Mouse (Mus musculus): ENCODE data around the gene Zfp385b. TPM values are rescaled to one million over a fixed set of nuclear protein-coding genes. Genes with fewer than 3 reads are reported as not detected.

The Zfp385b gene
- polyA plus RNA-seq, 1 experiment from 2014 or later: 6.8 TPM

DNA sequence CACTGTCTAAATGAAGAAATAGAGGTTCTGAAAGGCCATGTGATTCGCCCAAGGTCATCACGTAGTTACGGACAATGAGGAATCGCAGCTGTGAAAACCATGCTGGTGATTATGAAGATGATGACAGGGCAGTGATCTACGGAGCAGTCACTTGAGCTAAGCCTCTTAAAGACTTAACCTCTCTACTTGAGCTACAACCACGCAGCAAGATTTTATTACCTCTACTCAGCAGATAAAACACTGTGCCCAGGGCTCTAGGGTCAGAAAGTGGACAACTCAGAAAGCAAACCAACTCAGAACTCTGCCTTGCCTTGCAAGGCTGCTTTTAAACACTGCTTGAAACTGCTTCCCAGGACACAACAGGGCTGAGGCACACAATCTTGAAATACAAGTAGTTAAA lies 291.8 kb downstream of the Zfp385b start:
- H3K4me1 ChIP-seq (ENCODE audit: insufficient read depth): no peaks in the 10 kb centered on the region
- H3K9me3 ChIP-seq (ENCODE audit: low read length): no peaks in the 10 kb centered on the region
- WGBS (ENCODE audit: insufficient replicate concordance): 77% methylated on average over 6 of the region's 6 CpGs
- no peaks in the 10 kb centered on the region for H3K27me3 ChIP-seq (ENCODE audit: insufficient read depth, low read length)
- no peak overlapping the region for H3K27ac ChIP-seq (ENCODE audit: low read depth)
- TF ChIP-seq CTCF (IDR thresholded peaks at IDR 0.05; ENCODE audit: low read depth) (no peak), EP300 (IDR thresholded peaks at IDR 0.05; ENCODE audit: low read depth) (no peak)
- no peak overlapping the region for H3K4me2 ChIP-seq (ENCODE audit: low read depth, low read length)
- no peak for DNase-seq
- H3K36me3 ChIP-seq (replicated peaks; ENCODE audit: insufficient read depth, low read length): no peaks in the 10 kb centered on the region
- H3K9ac ChIP-seq (replicated peaks): no peak overlapping the region
- no peak for ATAC-seq
- H3K4me3 ChIP-seq (ENCODE audit: low read depth, low read length): no peak overlapping the region

DNA sequence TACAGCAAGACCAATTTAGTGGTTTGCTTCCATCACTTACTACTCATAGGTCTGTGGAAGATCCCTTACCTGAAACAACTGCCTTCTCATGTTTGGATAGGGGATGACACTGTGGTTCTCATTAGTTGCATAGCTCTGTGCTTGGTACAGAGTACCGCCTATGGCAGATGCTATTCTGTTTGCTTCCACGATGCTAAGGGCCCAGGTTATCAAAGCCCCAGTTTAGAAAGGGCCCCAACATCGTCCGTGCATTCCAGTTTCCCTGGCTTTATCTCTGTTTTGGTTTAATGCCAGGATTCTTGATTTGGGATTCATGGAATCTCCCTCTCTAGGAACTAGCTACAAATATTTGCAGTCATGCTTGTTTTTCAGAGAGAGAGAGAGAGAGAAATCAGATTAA lies 292.6 kb downstream of the Zfp385b start:
- Histone ChIP-seq H3K27me3 (ENCODE audit: insufficient read depth, low read length) (no peaks in the 10 kb centered on the region), H3K4me1 (ENCODE audit: insufficient read depth) (no peaks in the 10 kb centered on the region), H3K27ac (ENCODE audit: low read depth) (no peak overlapping the region), H3K36me3 (replicated peaks; ENCODE audit: insufficient read depth, low read length) (no peaks in the 10 kb centered on the region), H3K9ac (replicated peaks) (no peak overlapping the region), H3K4me2 (ENCODE audit: low read depth, low read length) (no peak overlapping the region), H3K9me3 (ENCODE audit: low read length) (no peaks in the 10 kb centered on the region), H3K4me3 (ENCODE audit: low read depth, low read length) (no peak overlapping the region)
- TF ChIP-seq EP300 (IDR thresholded peaks at IDR 0.05; ENCODE audit: low read depth) (no peak), CTCF (IDR thresholded peaks at IDR 0.05; ENCODE audit: low read depth) (no peak)
- ATAC-seq (no peak), DNase-seq (no peak)
- 59% methylated on average over 4 of the region's 4 CpGs for WGBS (ENCODE audit: insufficient replicate concordance)

DNA sequence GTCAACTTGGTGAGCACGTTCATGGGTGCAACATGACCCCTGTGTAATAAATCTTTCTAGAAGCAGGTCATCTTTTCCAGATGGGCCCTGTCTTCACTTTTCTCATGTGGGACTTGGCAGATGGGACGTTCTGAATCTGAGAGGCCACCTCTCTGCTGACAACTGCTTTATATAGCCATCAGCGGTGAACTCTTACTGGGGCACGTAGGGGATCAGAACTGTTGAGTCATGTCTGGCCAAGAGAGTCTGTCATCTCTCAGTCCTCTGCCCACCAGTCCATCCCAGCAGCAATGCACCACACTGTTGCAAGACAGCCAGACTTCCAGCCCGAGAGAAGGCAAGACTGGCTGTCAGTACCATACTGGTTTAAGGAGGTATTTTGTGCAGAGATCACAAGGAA lies 293.1 kb downstream of the Zfp385b start:
- H3K4me1 ChIP-seq (ENCODE audit: insufficient read depth): no peaks in the 10 kb centered on the region
- no peak overlapping the region for H3K4me2 ChIP-seq (ENCODE audit: low read depth, low read length)
- no peaks in the 10 kb centered on the region for H3K27me3 ChIP-seq (ENCODE audit: insufficient read depth, low read length)
- no peak overlapping the region for H3K4me3 ChIP-seq (ENCODE audit: low read depth, low read length)
- no peaks in the 10 kb centered on the region for H3K9me3 ChIP-seq (ENCODE audit: low read length)
- 58% methylated on average over 5 of the region's 5 CpGs for WGBS (ENCODE audit: insufficient replicate concordance)
- H3K36me3 ChIP-seq (replicated peaks; ENCODE audit: insufficient read depth, low read length): no peaks in the 10 kb centered on the region
- ATAC-seq (no peak), DNase-seq (no peak)
- H3K27ac ChIP-seq (ENCODE audit: low read depth): no peak overlapping the region
- no peak for TF ChIP-seq EP300 (IDR thresholded peaks at IDR 0.05; ENCODE audit: low read depth)
- no peak overlapping the region for H3K9ac ChIP-seq (replicated peaks)

DNA sequence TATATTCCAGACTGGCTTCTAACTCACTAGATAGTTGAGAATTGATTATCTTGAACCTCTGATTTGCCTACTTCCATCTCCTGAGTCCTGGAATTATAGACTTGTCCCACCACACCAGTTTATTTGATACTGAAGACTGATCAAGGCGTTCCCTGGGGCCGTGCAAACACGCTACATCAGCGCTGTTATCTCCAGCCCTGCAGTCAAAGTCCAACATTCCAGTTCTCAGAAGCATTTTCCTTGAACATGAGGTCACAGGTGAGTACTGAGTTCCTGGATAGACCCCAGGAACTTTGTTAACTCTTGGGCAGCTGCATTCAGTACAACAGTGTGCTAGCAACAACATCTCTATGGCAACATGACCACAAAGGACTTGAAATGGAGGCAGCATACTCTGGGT lies 297.2 kb downstream of the Zfp385b start:
- H3K36me3 ChIP-seq (replicated peaks; ENCODE audit: insufficient read depth, low read length): no peaks in the 10 kb centered on the region
- TF ChIP-seq EP300 (IDR thresholded peaks at IDR 0.05; ENCODE audit: low read depth): no peak
- no peak for TF ChIP-seq CTCF (IDR thresholded peaks at IDR 0.05; ENCODE audit: low read depth)
- H3K9ac ChIP-seq (replicated peaks): no peak overlapping the region
- no peak overlapping the region for H3K4me3 ChIP-seq (ENCODE audit: low read depth, low read length)
- no peak overlapping the region for H3K27ac ChIP-seq (ENCODE audit: low read depth)
- DNase-seq: no peak
- H3K4me1 ChIP-seq (ENCODE audit: insufficient read depth): peaks cover 14% of the 10 kb centered on the region
- WGBS (ENCODE audit: insufficient replicate concordance): 58% methylated on average over 4 of the region's 4 CpGs
- ATAC-seq: peak; percentile 14; the same call in 1 of the 2 replicates
- no peaks in the 10 kb centered on the region for H3K9me3 ChIP-seq (ENCODE audit: low read length)
- H3K4me2 ChIP-seq (ENCODE audit: low read depth, low read length): no peak overlapping the region
- no peaks in the 10 kb centered on the region for H3K27me3 ChIP-seq (ENCODE audit: insufficient read depth, low read length)

DNA sequence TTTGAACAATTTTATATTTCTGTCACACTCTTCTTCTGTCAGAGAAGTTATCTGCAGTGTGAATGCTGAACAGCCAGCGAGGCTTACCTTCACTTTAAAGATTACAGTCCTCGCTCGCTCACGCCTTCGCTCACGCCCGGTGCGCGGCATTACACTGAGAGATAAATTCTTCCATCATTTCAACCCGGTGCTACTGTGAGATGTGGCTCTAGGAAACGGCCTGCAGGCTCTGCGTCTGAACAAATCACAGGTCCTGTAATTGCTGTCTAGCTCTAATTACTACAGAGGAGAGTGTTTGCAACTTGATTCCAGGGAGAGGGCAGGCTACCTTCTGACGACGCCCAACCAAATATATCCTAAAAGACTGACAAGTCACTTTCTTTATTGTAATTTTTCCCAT lies 300.1 kb downstream of the Zfp385b start:
- DNase-seq (peak; percentile 41), ATAC-seq (peak; percentile 41)
- Histone ChIP-seq H3K9me3 (ENCODE audit: low read length) (no peaks in the 10 kb centered on the region), H3K4me1 (ENCODE audit: insufficient read depth) (peaks cover 27% of the 10 kb centered on the region), H3K9ac (replicated peaks) (peak overlapping the region; percentile 31), H3K27me3 (ENCODE audit: insufficient read depth, low read length) (no peaks in the 10 kb centered on the region), H3K4me2 (ENCODE audit: low read depth, low read length) (peak overlapping the region; percentile 67), H3K27ac (ENCODE audit: low read depth) (peak overlapping the region; percentile 75), H3K36me3 (replicated peaks; ENCODE audit: insufficient read depth, low read length) (no peaks in the 10 kb centered on the region), H3K4me3 (ENCODE audit: low read depth, low read length) (peak overlapping the region; percentile 47)
- TF ChIP-seq CTCF (IDR thresholded peaks at IDR 0.05; ENCODE audit: low read depth) (no peak), EP300 (IDR thresholded peaks at IDR 0.05; ENCODE audit: low read depth) (peak; percentile 70)
- WGBS (ENCODE audit: insufficient replicate concordance): 2% methylated on average over 14 of the region's 14 CpGs

DNA sequence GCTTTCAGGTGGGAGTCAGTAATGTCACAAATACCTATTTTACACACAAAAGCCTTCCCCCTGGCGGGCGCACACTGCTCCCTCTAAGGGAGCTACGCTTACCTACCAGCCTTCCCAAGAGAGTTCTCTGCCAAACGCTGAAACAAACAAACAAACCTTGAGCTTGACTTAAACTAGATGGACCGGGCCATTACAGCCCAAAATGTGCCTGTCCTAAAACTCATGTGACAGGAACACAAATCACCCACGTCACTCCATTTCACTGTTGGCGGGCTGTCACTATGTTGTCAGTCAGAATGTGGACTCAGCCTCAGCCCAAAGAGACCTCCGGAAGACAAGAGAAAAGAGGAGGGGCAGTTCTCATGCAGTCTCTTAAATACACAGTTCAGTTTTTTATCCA lies 300.7 kb downstream of the Zfp385b start:
- peak; percentile 65 for ATAC-seq
- Histone ChIP-seq H3K4me1 (ENCODE audit: insufficient read depth) (peaks cover 27% of the 10 kb centered on the region), H3K9ac (replicated peaks) (peak overlapping the region; percentile 31), H3K27me3 (ENCODE audit: insufficient read depth, low read length) (no peaks in the 10 kb centered on the region), H3K36me3 (replicated peaks; ENCODE audit: insufficient read depth, low read length) (no peaks in the 10 kb centered on the region), H3K9me3 (ENCODE audit: low read length) (no peaks in the 10 kb centered on the region), H3K4me2 (ENCODE audit: low read depth, low read length) (peak overlapping the region; percentile 67), H3K4me3 (ENCODE audit: low read depth, low read length) (peak overlapping the region; percentile 47), H3K27ac (ENCODE audit: low read depth) (peak overlapping the region; percentile 75)
- DNase-seq: peak; percentile 47
- TF ChIP-seq CTCF (IDR thresholded peaks at IDR 0.05; ENCODE audit: low read depth) (peak; percentile 52), EP300 (IDR thresholded peaks at IDR 0.05; ENCODE audit: low read depth) (no peak)
- WGBS (ENCODE audit: insufficient replicate concordance): 5% methylated on average over 8 of the region's 8 CpGs

DNA sequence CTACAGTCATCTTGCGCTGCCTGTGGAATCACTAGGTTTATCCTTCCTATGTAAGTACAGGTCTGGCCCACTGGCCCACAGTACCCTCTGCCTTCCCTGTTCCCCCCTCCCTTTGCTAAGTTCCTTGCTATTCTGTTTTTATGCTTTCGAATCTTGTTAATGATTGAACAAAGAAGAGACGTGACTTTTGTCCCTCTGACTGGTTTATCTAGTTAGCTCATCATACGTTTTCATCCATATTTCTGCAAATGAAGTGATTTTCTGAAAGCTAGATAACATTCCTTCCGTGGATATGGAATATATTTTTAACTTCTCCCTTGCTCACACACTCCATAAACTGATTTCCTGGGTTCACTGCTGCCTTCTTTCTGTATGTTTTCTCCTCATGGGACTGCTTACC lies 302.8 kb downstream of the Zfp385b start:
- peaks cover 31% of the 10 kb centered on the region for H3K4me1 ChIP-seq (ENCODE audit: insufficient read depth)
- no peak overlapping the region for H3K4me3 ChIP-seq (ENCODE audit: low read depth, low read length)
- H3K27me3 ChIP-seq (ENCODE audit: insufficient read depth, low read length): no peaks in the 10 kb centered on the region
- H3K9me3 ChIP-seq (ENCODE audit: low read length): no peaks in the 10 kb centered on the region
- 51% methylated on average over 5 of the region's 5 CpGs for WGBS (ENCODE audit: insufficient replicate concordance)
- H3K4me2 ChIP-seq (ENCODE audit: low read depth, low read length): peak overlapping the region; percentile 55
- TF ChIP-seq EP300 (IDR thresholded peaks at IDR 0.05; ENCODE audit: low read depth) (no peak), CTCF (IDR thresholded peaks at IDR 0.05; ENCODE audit: low read depth) (no peak)
- H3K36me3 ChIP-seq (replicated peaks; ENCODE audit: insufficient read depth, low read length): no peaks in the 10 kb centered on the region
- peak overlapping the region; percentile 74 for H3K27ac ChIP-seq (ENCODE audit: low read depth)
- no peak for ATAC-seq
- no peak for DNase-seq
- 0 out of 2 replicates have a peak overlapping the region, but pooled peaks have one; percentile 12 for H3K9ac ChIP-seq (replicated peaks)

Measured in liver, postnatal 0 days (tissue).